Mouse (Mus musculus): ENCODE results near the gene Prnp. TPM values are rescaled to one million over a fixed set of nuclear protein-coding genes. Genes with fewer than 3 reads are reported as not detected.

Prnp gene
- total and polyA plus RNA-seq, 2 experiments from 2014 or later = 203 to 234 TPM

DNA sequence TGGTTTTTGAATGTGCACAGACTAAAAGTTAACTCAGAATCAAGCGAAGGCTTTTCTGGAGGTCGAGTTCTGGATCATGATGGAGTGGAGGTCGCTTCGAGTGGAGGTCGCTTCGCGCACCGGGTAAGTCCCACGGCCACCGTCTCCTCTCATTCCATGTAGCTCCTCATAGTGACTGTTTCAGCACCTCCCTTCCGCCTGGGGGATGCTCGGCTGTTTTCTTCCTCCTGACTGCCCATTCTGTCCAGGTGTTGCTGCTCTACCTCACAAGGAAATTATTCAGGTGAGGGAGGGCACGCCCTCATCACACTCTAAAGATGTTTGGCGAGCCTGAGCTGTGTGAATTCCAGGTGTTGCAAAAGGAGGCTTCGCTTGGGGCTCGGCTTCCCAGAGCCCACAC, 36.6 kb downstream of the Prnp start:
- Histone ChIP-seq H3K9me3 (ENCODE audit: low read length) (no peaks in the 10 kb centered on the region), H3K27me3 (ENCODE audit: insufficient read depth, low read length) (no peaks in the 10 kb centered on the region), H3K36me3 (ENCODE audit: insufficient read depth, low read length) (no peaks in the 10 kb centered on the region), H3K4me1 (ENCODE audit: insufficient read depth, low read length) (no peaks in the 10 kb centered on the region), H3K4me2 (ENCODE audit: low read depth, low read length) (no peak overlapping the region), H3K4me3 (ENCODE audit: low read length) (no peak overlapping the region), H3K27ac (no peak overlapping the region), H3K9ac (replicated peaks; ENCODE audit: low read length) (no peak overlapping the region)
- ATAC-seq (no peak), DNase-seq (ENCODE audit: low spot score) (no peak)
- WGBS = 94% methylated on average over 16 of the region's 16 CpGs
- TF ChIP-seq CTCF (IDR thresholded peaks at IDR 0.05; ENCODE audit: low read depth) = no peak

GRCm38 (mm10) chr2:131948156-131948555, 38.4 kb downstream of the Prnp start:
- ATAC-seq (no peak), DNase-seq (ENCODE audit: low spot score) (no peak)
- TF ChIP-seq CTCF (IDR thresholded peaks at IDR 0.05; ENCODE audit: low read depth) = no peak
- Histone ChIP-seq H3K9ac (replicated peaks; ENCODE audit: low read length) (no peak overlapping the region), H3K9me3 (ENCODE audit: low read length) (no peaks in the 10 kb centered on the region), H3K36me3 (ENCODE audit: insufficient read depth, low read length) (no peaks in the 10 kb centered on the region), H3K4me1 (ENCODE audit: insufficient read depth, low read length) (peaks cover 4% of the 10 kb centered on the region; the same call in 1 of the 2 replicates), H3K27me3 (ENCODE audit: insufficient read depth, low read length) (no peaks in the 10 kb centered on the region), H3K27ac (no peak overlapping the region), H3K4me2 (ENCODE audit: low read depth, low read length) (no peak overlapping the region), H3K4me3 (ENCODE audit: low read length) (no peak overlapping the region)
- WGBS = 82% methylated on average over 3 of the region's 3 CpGs

DNA sequence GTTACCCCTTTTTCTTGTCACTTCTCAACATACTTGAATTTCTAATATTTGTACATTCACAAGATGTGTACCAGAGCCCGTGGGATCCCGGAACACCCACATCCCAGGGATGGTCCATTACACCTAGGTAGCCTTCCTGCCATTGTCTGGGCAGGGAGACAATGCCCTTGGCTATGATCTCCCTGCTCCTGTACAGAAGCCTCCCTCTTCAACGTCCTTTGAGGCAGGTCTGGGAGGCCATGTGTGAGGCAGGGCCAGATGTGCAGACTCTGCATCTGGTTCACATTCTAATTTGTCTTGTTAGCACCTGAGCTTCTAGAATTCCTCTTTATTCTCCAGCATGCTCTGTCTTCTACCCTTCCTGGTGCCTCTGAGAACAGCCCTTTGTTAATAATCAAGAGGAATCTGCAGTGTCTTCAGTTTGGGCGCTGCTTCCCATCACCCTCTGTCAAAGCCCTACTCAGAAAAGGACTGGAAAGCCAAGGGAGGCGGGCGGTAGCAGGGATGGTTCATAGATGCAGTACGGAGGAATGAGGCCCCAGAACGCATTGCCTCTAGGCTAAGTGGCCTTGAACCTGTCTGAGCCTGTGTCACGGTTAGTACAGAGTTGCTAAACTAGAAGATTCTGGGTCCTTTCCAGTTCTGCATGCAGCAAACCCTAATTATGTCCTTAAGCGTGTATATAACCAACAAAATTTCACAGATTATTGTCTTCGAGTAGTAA, 39.4 kb downstream of the Prnp start:
- Histone ChIP-seq H3K9me3 (ENCODE audit: low read length) (no peaks in the 10 kb centered on the region), H3K4me2 (ENCODE audit: low read depth, low read length) (no peak overlapping the region), H3K4me1 (ENCODE audit: insufficient read depth, low read length) (peaks cover 7% of the 10 kb centered on the region; the same call in 1 of the 2 replicates), H3K27me3 (ENCODE audit: insufficient read depth, low read length) (no peaks in the 10 kb centered on the region), H3K9ac (replicated peaks; ENCODE audit: low read length) (no peak overlapping the region), H3K36me3 (ENCODE audit: insufficient read depth, low read length) (no peaks in the 10 kb centered on the region), H3K27ac (no peak overlapping the region), H3K4me3 (ENCODE audit: low read length) (no peak overlapping the region)
- DNase-seq (ENCODE audit: low spot score) = no peak
- 78% methylated on average over 11 of the region's 11 CpGs for WGBS
- ATAC-seq = no peak
- TF ChIP-seq CTCF (IDR thresholded peaks at IDR 0.05; ENCODE audit: low read depth) = no peak

GRCm38 (mm10) chr2:131949767-131950597, 40.3 kb downstream of the Prnp start:
- no peaks in the 10 kb centered on the region for H3K9me3 ChIP-seq (ENCODE audit: low read length)
- TF ChIP-seq CTCF (IDR thresholded peaks at IDR 0.05; ENCODE audit: low read depth) = peak; percentile 83
- H3K27ac ChIP-seq = no peak overlapping the region
- H3K4me2 ChIP-seq (ENCODE audit: low read depth, low read length) = no peak overlapping the region
- ATAC-seq (peak; percentile 37; the same call in 1 of the 2 replicates), DNase-seq (ENCODE audit: low spot score) (peak; percentile 82)
- no peaks in the 10 kb centered on the region for H3K27me3 ChIP-seq (ENCODE audit: insufficient read depth, low read length)
- H3K4me3 ChIP-seq (ENCODE audit: low read length) = no peak overlapping the region
- H3K36me3 ChIP-seq (ENCODE audit: insufficient read depth, low read length) = no peaks in the 10 kb centered on the region
- 46% methylated on average over 9 of the region's 9 CpGs for WGBS
- H3K9ac ChIP-seq (replicated peaks; ENCODE audit: low read length) = no peak overlapping the region
- H3K4me1 ChIP-seq (ENCODE audit: insufficient read depth, low read length) = peaks cover 10% of the 10 kb centered on the region; the same call in 1 of the 2 replicates

- no peak for ATAC-seq
- no peak for DNase-seq (ENCODE audit: low spot score)
Measured at GRCm38 (mm10) chr2:131950598-131951095, 40.9 kb downstream of the Prnp start, which contains the start of gene Prnd. Gene Prnd, plus strand, starts transcription at chr2:131950861.

GRCm38 (mm10) chr2:131952456-131952855, 42.7 kb downstream of the Prnp start:
- DNase-seq (ENCODE audit: low spot score) = peak; percentile 35
- Histone ChIP-seq H3K27ac (no peak overlapping the region), H3K9ac (replicated peaks; ENCODE audit: low read length) (no peak overlapping the region), H3K4me2 (ENCODE audit: low read depth, low read length) (peak overlapping the region; percentile 51), H3K4me3 (ENCODE audit: low read length) (no peak overlapping the region), H3K9me3 (ENCODE audit: low read length) (no peaks in the 10 kb centered on the region), H3K36me3 (ENCODE audit: insufficient read depth, low read length) (no peaks in the 10 kb centered on the region), H3K27me3 (ENCODE audit: insufficient read depth, low read length) (no peaks in the 10 kb centered on the region), H3K4me1 (ENCODE audit: insufficient read depth, low read length) (peaks cover 13% of the 10 kb centered on the region; the same call in 1 of the 2 replicates)
- 31% methylated on average over 2 of the region's 2 CpGs for WGBS
- no peak for TF ChIP-seq CTCF (IDR thresholded peaks at IDR 0.05; ENCODE audit: low read depth)
- ATAC-seq = no peak

More at GRCm38 (mm10) chr2:131950598-131951095, 40.9 kb downstream of the Prnp start, which contains the start of gene Prnd:
- H3K27me3 ChIP-seq (ENCODE audit: insufficient read depth, low read length) = no peaks in the 10 kb centered on the region
- 28% methylated on average over 11 of the region's 11 CpGs for WGBS
- no peak for TF ChIP-seq CTCF (IDR thresholded peaks at IDR 0.05; ENCODE audit: low read depth)
- H3K36me3 ChIP-seq (ENCODE audit: insufficient read depth, low read length) = no peaks in the 10 kb centered on the region
- peaks cover 13% of the 10 kb centered on the region; the same call in 1 of the 2 replicates for H3K4me1 ChIP-seq (ENCODE audit: insufficient read depth, low read length)
- H3K27ac ChIP-seq = no peak within 1 kb of the TSS
- no peak within 1 kb of the TSS for H3K4me3 ChIP-seq (ENCODE audit: low read length)
- no peak within 1 kb of the TSS for H3K9ac ChIP-seq (replicated peaks; ENCODE audit: low read length)
- H3K4me2 ChIP-seq (ENCODE audit: low read depth, low read length) = no peak within 1 kb of the TSS
- H3K9me3 ChIP-seq (ENCODE audit: low read length) = no peaks in the 10 kb centered on the region
